Mouse (Mus musculus): Measurements from ENCODE around the gene Rab40c.
"Not testable (repeated sequence)": the region's sequence is repeated elsewhere in the genome, so short reads cannot be mapped to it uniquely, and the experiment has no call there.

GRCm38 (mm10) chr17:25871566-25871965, 48.0 kb downstream of the Rab40c start:
- TF ChIP-seq USF1 (IDR thresholded peaks at IDR 0.05; ENCODE audit: low read depth); E2F4 (IDR thresholded peaks at IDR 0.05; ENCODE audit: insufficient read depth); POLR2A (IDR thresholded peaks at IDR 0.05; ENCODE audit: insufficient read length, low read depth); REST (IDR thresholded peaks at IDR 0.05; ENCODE audit: insufficient read depth, insufficient read length); TCF12 (IDR thresholded peaks at IDR 0.05; ENCODE audit: insufficient read depth, poor library complexity, severe bottlenecking): not testable (repeated sequence)
